Mouse (Mus musculus): ENCODE data around the gene Gm17571.

Gm17571 gene

GRCm38 (mm10) chr9:13455231-13455630, 8.7 kb upstream of the Gm17571 start:
- DNase-seq (ENCODE audit: low read depth, low spot score) = no peak

DNA sequence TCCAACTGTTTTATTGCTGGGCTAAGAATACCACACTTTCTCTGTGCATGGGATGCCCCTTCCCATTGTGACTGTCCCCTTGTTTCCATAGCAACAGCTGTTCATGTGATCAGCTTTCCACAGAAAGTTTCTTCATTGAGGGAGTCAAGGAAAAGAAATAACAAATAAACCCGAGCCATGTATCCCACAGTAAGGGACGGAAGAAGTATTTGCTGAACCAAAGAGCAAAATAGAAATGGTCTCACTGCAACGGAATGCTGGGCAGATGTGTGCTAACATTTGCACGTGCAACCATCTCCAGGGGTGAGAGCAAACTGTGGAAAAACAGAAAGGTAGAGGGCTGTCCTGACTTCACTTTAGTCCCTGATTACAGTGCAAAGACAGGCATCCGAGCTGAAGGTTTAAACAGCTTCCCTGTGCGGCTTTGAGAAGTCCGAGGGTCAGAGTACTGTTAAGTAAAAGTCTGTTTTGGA, 8.1 kb upstream of the Gm17571 start:
- DNase-seq (ENCODE audit: low read depth, low spot score) = no peak

- DNase-seq (ENCODE audit: low read depth, low spot score) = no peak
These were observed 2.2 kb upstream of the Gm17571 start for GRCm38 (mm10) chr9:13448716-13449115.

- DNase-seq (ENCODE audit: low read depth, low spot score) = no peak
These were observed 317 bp downstream of the Gm17571 start for GRCm38 (mm10) chr9:13446236-13446635.

GRCm38 (mm10) chr9:13443484-13444211, 2.9 kb downstream of the Gm17571 start:
- DNase-seq (ENCODE audit: low read depth, low spot score) = peak; percentile 38

DNA sequence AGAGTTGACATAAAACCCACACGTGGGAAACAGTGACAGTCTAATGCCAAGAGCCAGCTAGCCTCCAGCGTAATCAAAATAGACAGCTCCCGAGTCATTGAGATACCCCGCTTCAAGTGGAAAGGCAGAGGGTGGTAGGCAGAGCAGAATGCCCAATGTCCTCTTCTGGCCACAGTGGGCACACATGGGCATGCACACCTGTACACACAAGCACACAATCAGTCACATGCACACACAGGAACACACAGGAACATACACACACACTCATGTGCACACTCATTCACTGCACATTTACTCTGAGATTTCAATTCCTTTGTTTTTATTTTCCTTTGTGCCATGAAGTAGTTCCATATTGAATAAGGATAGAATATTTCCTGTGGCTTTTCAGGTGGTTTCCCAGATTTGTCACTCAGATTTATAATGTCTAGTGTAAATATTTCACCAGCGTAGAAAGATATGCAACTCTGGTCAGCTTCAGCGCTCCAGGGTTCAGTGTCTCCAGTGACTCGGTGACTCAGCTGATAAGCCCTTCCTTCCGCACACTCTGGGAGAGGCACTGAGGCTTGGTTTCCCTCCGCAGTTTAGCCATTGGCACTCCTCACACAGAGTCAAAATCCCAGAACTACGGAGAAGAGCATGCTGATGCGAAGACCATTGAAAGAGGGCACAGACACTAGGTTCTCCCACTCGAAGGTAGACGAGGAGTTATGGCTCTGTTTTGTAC, 4.4 kb downstream of the Gm17571 start:
- no peak for DNase-seq (ENCODE audit: low read depth, low spot score)

- DNase-seq (ENCODE audit: low read depth, low spot score) = no peak
These were observed 5.6 kb downstream of the Gm17571 start for GRCm38 (mm10) chr9:13440911-13441310.

- DNase-seq (ENCODE audit: low read depth, low spot score) = no peak
These were observed 13.0 kb downstream of the Gm17571 start for GRCm38 (mm10) chr9:13433501-13434090.

DNA sequence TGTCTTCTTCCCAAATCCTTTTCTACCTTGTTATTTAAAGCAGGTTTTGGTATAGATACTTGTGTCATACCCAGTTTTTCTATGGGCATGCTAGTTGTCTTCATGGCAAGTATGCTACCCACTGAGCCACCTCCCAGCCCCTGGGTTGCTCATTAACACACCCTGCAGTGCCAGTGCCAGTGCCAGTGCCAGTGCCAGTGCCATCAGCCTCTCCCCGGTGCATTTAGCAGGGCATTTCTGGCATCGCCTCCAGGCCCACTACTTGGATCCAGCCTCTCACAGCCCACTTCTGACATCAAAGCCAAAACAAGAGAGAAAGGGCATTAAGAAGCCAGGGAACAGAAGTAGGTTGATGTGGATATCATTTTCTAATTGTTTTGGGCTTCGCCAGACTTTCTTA, 14.9 kb downstream of the Gm17571 start:
- no peak for DNase-seq (ENCODE audit: low read depth, low spot score)

GRCm38 (mm10) chr9:13430744-13431143, 15.8 kb downstream of the Gm17571 start:
- no peak for DNase-seq (ENCODE audit: low read depth, low spot score)

GRCm38 (mm10) chr9:13430302-13430701, 16.3 kb downstream of the Gm17571 start:
- DNase-seq (ENCODE audit: low read depth, low spot score) = no peak

GRCm38 (mm10) chr9:13429477-13430125, 17.0 kb downstream of the Gm17571 start:
- no peak for DNase-seq (ENCODE audit: low read depth, low spot score)

DNA sequence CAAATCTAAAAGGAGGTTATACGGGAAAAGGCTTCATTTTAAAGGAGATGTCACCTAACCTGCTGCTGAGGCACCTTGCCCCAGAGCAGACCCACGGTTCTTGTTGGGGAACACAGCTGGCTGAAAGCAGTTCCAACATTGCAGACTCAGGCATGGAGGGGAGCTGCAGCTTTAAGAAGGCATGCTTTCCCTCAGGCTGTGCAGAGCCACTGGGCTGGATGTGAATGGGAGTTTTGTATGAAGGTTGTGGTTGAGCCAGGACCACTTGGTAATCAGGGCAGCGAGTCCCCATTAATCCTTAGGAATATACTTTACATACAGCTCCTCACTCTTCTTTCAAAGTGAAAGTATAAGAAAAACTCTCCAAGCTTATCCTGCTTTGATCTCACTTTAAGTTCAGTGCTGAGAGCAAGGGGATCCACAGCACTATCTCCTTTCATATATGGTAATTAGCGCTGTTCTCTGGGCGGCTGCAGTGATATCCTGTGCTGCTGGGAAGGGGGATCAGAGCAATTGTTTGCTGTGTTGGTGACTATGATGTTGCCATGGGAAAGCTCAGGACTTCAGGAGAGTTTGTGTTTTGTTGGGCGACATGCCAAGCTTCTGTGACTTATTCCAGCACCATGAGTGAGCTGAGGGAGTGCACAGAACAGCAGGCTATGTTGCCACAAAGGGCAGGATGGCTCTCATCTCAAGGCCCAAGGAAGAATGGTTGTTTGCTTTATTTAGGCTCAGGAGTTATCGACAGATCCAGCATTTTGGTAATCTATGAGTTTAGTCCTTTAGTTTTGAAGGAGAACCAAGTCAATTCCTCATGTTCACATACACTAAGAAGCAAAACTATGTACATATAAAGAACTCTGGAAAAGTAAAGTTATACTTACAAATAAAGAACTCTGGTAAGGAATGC, 21.3 kb downstream of the Gm17571 start:
- DNase-seq (ENCODE audit: low read depth, low spot score) = no peak

- DNase-seq (ENCODE audit: low read depth, low spot score) = no peak
These were observed 32.3 kb downstream of the Gm17571 start for GRCm38 (mm10) chr9:13414230-13414766.
